8 mouse cellular contexts compared by ENCODE assay signal in genomic region chr9:107399491-107399971, GRCm38 (mm10). TPM values are rescaled to one million over a fixed set of nuclear protein-coding genes. Genes with fewer than 3 reads are reported as not detected.
DNase-seq lines count a peak whose midpoint lies in the region; ATAC-seq and TF ChIP-seq lines count a peak whose summit lies in the region.

TSS of gene Cacna2d2 (plus strand) at chr9:107399612.

- H3K27ac ChIP-seq in cerebellum, adult 2 months (ENCODE audit: insufficient read depth, low read length), result peak within 1 kb of the TSS; percentile 72
- H3K27ac ChIP-seq in lung, embryonic 14.5 days (ENCODE audit: low read depth), result no peak within 1 kb of the TSS

- TF ChIP-seq POLR2A in cerebellum, adult 2 months (IDR thresholded peaks at IDR 0.05; ENCODE audit: borderline replicate concordance, insufficient read depth, low read length), result peak; percentile 80; the same call in 1 of the 2 replicates

- TF ChIP-seq CTCF in cerebellum, adult 2 months (IDR thresholded peaks at IDR 0.05; ENCODE audit: borderline replicate concordance, insufficient read depth, low read depth, low read length), result no peak
- no peak for TF ChIP-seq CTCF in lung, embryonic 14.5 days (IDR thresholded peaks at IDR 0.05; ENCODE audit: low read depth)

- peak; percentile 58; the same call in 1 of the 2 replicates for ATAC-seq in lung, embryonic 14.5 days (ENCODE audit: insufficient read depth)

- no peaks in the 10 kb centered on the region for H3K27me3 ChIP-seq in cerebellum, adult 2 months (ENCODE audit: control insufficient read depth, insufficient read depth, low read length)
- peaks cover 77% of the 10 kb centered on the region for H3K27me3 ChIP-seq in lung, embryonic 14.5 days (ENCODE audit: insufficient read depth, low read length)

- no peaks in the 10 kb centered on the region for H3K36me3 ChIP-seq in lung, embryonic 14.5 days (ENCODE audit: insufficient read depth)

- peak within 1 kb of the TSS; percentile 46 for H3K9ac ChIP-seq in lung, embryonic 14.5 days

- H3K4me3 ChIP-seq in cerebellum, adult 2 months (replicated peaks; ENCODE audit: insufficient read depth, low read depth, low read length), result peak within 1 kb of the TSS; percentile 75
- peak within 1 kb of the TSS; percentile 66 for H3K4me3 ChIP-seq in lung, embryonic 14.5 days (ENCODE audit: low read depth, low read length)

- 2% methylated on average over 40 of the region's 54 CpGs for WGBS in cerebellum, adult 2 months
- whole genome bisulfite sequencing in lung, embryonic 14.5 days, result 1% methylated on average over 31 of the region's 54 CpGs

- H3K9me3 ChIP-seq in lung, embryonic 14.5 days (ENCODE audit: low read depth, low read length), result no peaks in the 10 kb centered on the region

- H3K4me1 ChIP-seq in cerebellum, adult 2 months (ENCODE audit: control insufficient read depth, insufficient read depth, low read length), result peaks cover 13% of the 10 kb centered on the region
- H3K4me1 ChIP-seq in lung, embryonic 14.5 days (ENCODE audit: insufficient read depth), result 0 out of 2 replicates have a peak, but pooled peaks cover 5% of the 10 kb centered on the region

- DNase-seq in WW6 (ENCODE audit: low read depth, low spot score), result peak; percentile 43
- peak; percentile 87 to 90 for DNase-seq in cerebellum, adult 2 months
- peak in 1 of 2 experiments; percentile 44 for DNase-seq in frontal cortex, adult 2 months (ENCODE audit: extremely low spot score in 1 of 2, low spot score in 1 of 2)
- peak; percentile 69 for DNase-seq in heart, postnatal 4 days
- peak; percentile 46 to 57 for DNase-seq in layer of hippocampus, postnatal 10 days (ENCODE audit: low spot score in 2 of 2)
- DNase-seq in lung, embryonic 14.5 days, result peak; percentile 59
- peak; percentile 68 for DNase-seq in ovary, postnatal 36 days (ENCODE audit: low spot score)
- no peak for DNase-seq in spleen, postnatal 36 days (ENCODE audit: low spot score in 2 of 2)

- H3K4me2 ChIP-seq in lung, embryonic 14.5 days, result peak within 1 kb of the TSS; percentile 99

RNA-seq across cellular contexts. Expression of gene Cacna2d2, which starts in this region (rescaled TPM):
- 130 and 148 TPM in 2 replicates for polyA plus RNA-seq in cerebellum, adult 2 months (2012; rRNA removed)
- polyA plus RNA-seq in frontal cortex, adult 2 months (2012; rRNA removed), result 33.1 and 35.7 TPM in 2 replicates
- 10 to 100 TPM; 21.2 to 23.1 TPM for total RNA-seq in heart, postnatal 4 days (2021)
- 10 to 100 TPM; 21.4 to 27.2 TPM for total RNA-seq in layer of hippocampus, postnatal 10 days (2021)
- 0.18 TPM in 1 of 2 replicates, not detected in the other for polyA plus RNA-seq in lung, embryonic 14.5 days (2014; fragmentation: Nextera tagmentation; extraction: Ambion mirVana)

Comparison
In these comparisons a context has a peak if more than half of its experiments do, and no peak if none do; other contexts are left out.
1. RNA of gene Cacna2d2 (polyA plus RNA-seq): 130 to 148 TPM in cerebellum, adult 2 months and 33.1 to 35.7 TPM in frontal cortex, adult 2 months; 0.18 TPM in lung, embryonic 14.5 days; every median in the first group is over 10 times any median in the second.
2. Peak in DNase-seq, ATAC-seq, H3K4me3 ChIP-seq, H3K9ac ChIP-seq and H3K4me2 ChIP-seq in lung, embryonic 14.5 days; RNA of the gene not detected or under 1 TPM.
3. DNase-seq: peak in WW6 (single experiment), cerebellum, adult 2 months (2 of 2), heart, postnatal 4 days (single experiment), layer of hippocampus, postnatal 10 days (2 of 2) and ovary, postnatal 36 days (single experiment); none in spleen, postnatal 36 days (0 of 2).